Comparison of ENCODE assay signal across 30 mouse cellular contexts in the genomic region with DNA sequence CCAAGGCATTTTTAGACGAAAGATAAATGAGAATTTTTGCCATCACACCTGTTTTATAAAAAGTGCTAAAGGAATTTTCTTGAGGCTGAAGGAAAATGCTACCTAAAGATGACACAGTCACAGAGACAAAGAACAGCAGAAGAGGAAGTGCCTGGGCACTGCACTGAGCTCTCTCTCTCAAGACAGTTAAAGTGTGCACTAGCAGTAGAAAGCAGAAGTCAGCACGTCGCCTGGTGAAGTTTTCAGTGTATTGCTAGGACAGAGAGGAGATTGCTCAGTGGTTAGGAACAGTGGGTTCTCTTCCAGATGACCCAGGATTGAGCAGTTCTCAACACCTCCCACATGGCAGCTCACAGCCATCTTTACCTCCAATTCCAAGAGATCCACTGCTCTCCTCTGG. TPM values are rescaled to one million over a fixed set of nuclear protein-coding genes. Genes with fewer than 3 reads are reported as not detected.
DNase-seq lines count a peak whose midpoint lies in the region; ATAC-seq and TF ChIP-seq lines count a peak whose summit lies in the region.
"Had no signal": no experiment of that assay in that cellular context is flagged by ENCODE, and none has a peak within 500 bp of the region (broad histone marks: within the 10 kb centered on the region; RNA-seq: fewer than 3 reads in every experiment).

No protein-coding gene starts in this region.

- ATAC-seq in megakaryocyte progenitor cell, adult 5-6 weeks (replicated peaks; ENCODE audit: poor library complexity) = peak; percentile 79
- ATAC-seq in cerebellum, adult (ENCODE audit: insufficient number of reproducible peaks, low FRiP score, low TSS enrichment) = no peak
- ATAC-seq: activated CD4-positive, CD25-positive, alpha-beta regulatory T cell, adult 4 months; forebrain, postnatal 0 days; hindbrain, postnatal 0 days had no signal

- no peak for TF ChIP-seq POLR2A in liver, adult 2 months (IDR thresholded peaks at IDR 0.05; ENCODE audit: extremely low read depth, insufficient read depth, low read length)
- no peak for TF ChIP-seq POLR2A in bone marrow macrophage, adult 2 months (IDR thresholded peaks at IDR 0.05; ENCODE audit: borderline replicate concordance, low read depth, low read length)

- H3K4me3 ChIP-seq in liver, adult 2 months (ENCODE audit: insufficient read depth, low read depth, low read length) = no peak overlapping the region
- H3K4me3 ChIP-seq in bone marrow macrophage, adult 2 months (ENCODE audit: insufficient read depth, low read length) = no peak overlapping the region
- H3K4me3 ChIP-seq: forebrain, embryonic 10.5 days; gastrocnemius, adult 2 months; heart, adult 2 months; heart, embryonic 15.5 days; limb, embryonic 13.5 days; stomach, embryonic 15.5 days had no signal

- TF ChIP-seq CTCF in liver, adult 2 months (IDR thresholded peaks at IDR 0.05; ENCODE audit: low read depth, low read length) = no peak
- no peak for TF ChIP-seq CTCF in bone marrow macrophage, adult 2 months (IDR thresholded peaks at IDR 0.05; ENCODE audit: low read depth, low read length)

- no peaks in the 10 kb centered on the region for H3K79me2 ChIP-seq in liver, adult 2 months (ENCODE audit: control insufficient read depth, insufficient read depth, low read length)

- H3K4me1 ChIP-seq in liver, adult 2 months (ENCODE audit: control insufficient read depth, insufficient read depth, low read length) = no peaks in the 10 kb centered on the region
- peaks cover 43% of the 10 kb centered on the region for H3K4me1 ChIP-seq in bone marrow macrophage, adult 2 months (ENCODE audit: control insufficient read depth, insufficient read depth, low read length)
- H3K4me1 ChIP-seq: forebrain, embryonic 10.5 days; heart, embryonic 15.5 days; limb, embryonic 13.5 days; stomach, embryonic 15.5 days had no signal

- H3K36me3 ChIP-seq in liver, adult 2 months (ENCODE audit: control insufficient read depth, insufficient read depth, low read length) = no peaks in the 10 kb centered on the region
- H3K36me3 ChIP-seq: forebrain, embryonic 10.5 days; heart, embryonic 15.5 days; limb, embryonic 13.5 days; stomach, embryonic 15.5 days had no signal

- peaks cover 5% of the 10 kb centered on the region; the same call in 1 of the 2 replicates for H3K27me3 ChIP-seq in liver, adult 2 months (ENCODE audit: control insufficient read depth, insufficient read depth, low read length)
- H3K27me3 ChIP-seq: heart, embryonic 15.5 days; limb, embryonic 13.5 days; stomach, embryonic 15.5 days had no signal

- H3K9ac ChIP-seq in liver, adult 2 months (ENCODE audit: low read depth, low read length) = no peak overlapping the region
- H3K9ac ChIP-seq: forebrain, postnatal 0 days; heart, embryonic 15.5 days; limb, embryonic 13.5 days; stomach, embryonic 15.5 days had no signal

- DNase-seq in liver, adult 2 months (ENCODE audit: extremely low read depth, low read depth, low spot score) = peak; percentile 10
- DNase-seq in liver (no peak), A20 (ENCODE audit: low read depth, low spot score) (peak; percentile 71)
- DNase-seq in urinary bladder, adult 18-20 months (ENCODE audit: low spot score in 2 of 2) = no peak
- DNase-seq in urinary bladder, postnatal 14 days (ENCODE audit: low spot score) = no peak
- DNase-seq: adrenal gland, postnatal 10 days; cerebellum, adult 11-12 months; cerebellum, postnatal 14 days; forebrain, postnatal 0 days; gastrocnemius, adult 2 months; heart, postnatal 4 days; kidney, adult 11 months; layer of hippocampus, postnatal 36 days; lung, adult 2 months; thymus, adult 18-20 months; thymus, postnatal 4 days had no signal

- H3K27ac ChIP-seq in liver, adult 2 months (replicated peaks; ENCODE audit: insufficient read depth, low read depth, low read length) = no peak overlapping the region
- H3K27ac ChIP-seq in bone marrow macrophage, adult 2 months (ENCODE audit: insufficient read depth, low read depth, low read length) = peak overlapping the region; percentile 84
- H3K27ac ChIP-seq: forebrain, embryonic 10.5 days; gastrocnemius, adult 2 months; heart, adult 2 months; heart, embryonic 15.5 days; hindbrain, postnatal 0 days; limb, embryonic 13.5 days; stomach, embryonic 15.5 days had no signal

- 63% methylated on average over 3 of the region's 3 CpGs for WGBS in liver, adult 2 months

RNA-seq across cellular contexts. Expression of a gene that starts 22.5 kb away (rescaled TPM):
- total RNA-seq in liver, adult 2 months (2014; rRNA removed) = 0.07 and 0.09 TPM in 2 replicates
- 0.10 TPM in 1 of 2 replicates, not detected in the other for polyA plus RNA-seq in liver, adult 2 months (2012; rRNA removed)
- polyA plus RNA-seq in bone marrow macrophage, adult 2 months (2012; ENCODE audit: insufficient read depth, insufficient read length, missing spikeins) = 0.46 TPM in 1 of 2 replicates, not detected in the other
- total RNA-seq in megakaryocyte progenitor cell, adult 5-6 weeks (2015) = 1.4 and 1.6 TPM in 2 replicates
- total RNA-seq in megakaryocyte progenitor cell, adult 5-6 weeks (2017) = 1.2 TPM in 2 replicates
- total RNA-seq: forebrain, postnatal 0 days; hindbrain, postnatal 0 days; layer of hippocampus, postnatal 36 days; left cerebral cortex, postnatal 14 days; midbrain, postnatal 0 days had no signal
- polyA plus RNA-seq: C2C12; forebrain, postnatal 0 days; hindbrain, postnatal 0 days; neural tube, embryonic 11.5 days had no signal

RNA-seq across cellular contexts. Expression of a gene that starts 35.5 kb away (rescaled TPM):
- 3.1 and 3.3 TPM in 2 replicates for total RNA-seq in liver, adult 2 months (2014; rRNA removed)
- 7.7 and 7.9 TPM in 2 replicates for polyA plus RNA-seq in liver, adult 2 months (2012; rRNA removed)
- 19.3 and 21.2 TPM in 2 replicates for polyA plus RNA-seq in bone marrow macrophage, adult 2 months (2012; ENCODE audit: insufficient read depth, insufficient read length, missing spikeins)
- 27.1 and 28.4 TPM in 2 replicates for total RNA-seq in megakaryocyte progenitor cell, adult 5-6 weeks (2015)
- total RNA-seq in megakaryocyte progenitor cell, adult 5-6 weeks (2017) = 9.5 and 16.8 TPM in 2 replicates

RNA-seq across cellular contexts. Expression of a gene that starts 51.9 kb away (rescaled TPM):
- total RNA-seq in liver, adult 2 months (2014; rRNA removed) = not detected in 2 replicates
- not detected in 2 replicates for polyA plus RNA-seq in liver, adult 2 months (2012; rRNA removed)
- not detected in 2 replicates for polyA plus RNA-seq in bone marrow macrophage, adult 2 months (2012; ENCODE audit: insufficient read depth, insufficient read length, missing spikeins)
- 0.39 TPM in 1 of 2 replicates, not detected in the other for total RNA-seq in megakaryocyte progenitor cell, adult 5-6 weeks (2015)
- not detected in 2 replicates for total RNA-seq in megakaryocyte progenitor cell, adult 5-6 weeks (2017)
- total RNA-seq: adrenal gland, postnatal 10 days; gastrocnemius, adult 2 months; hindbrain, postnatal 0 days; layer of hippocampus, postnatal 36 days had no signal
- polyA plus RNA-seq: activated CD4-positive, CD25-positive, alpha-beta regulatory T cell, adult 4 months; forebrain, embryonic 10.5 days; limb, embryonic 13.5 days; neural tube, embryonic 11.5 days; stomach, embryonic 15.5 days had no signal

RNA-seq across cellular contexts. Expression of a gene that starts 58.1 kb away (rescaled TPM):
- 9.5 and 11.5 TPM in 2 replicates for total RNA-seq in liver, adult 2 months (2014; rRNA removed)
- 14.7 and 22.2 TPM in 2 replicates for polyA plus RNA-seq in liver, adult 2 months (2012; rRNA removed)
- polyA plus RNA-seq in bone marrow macrophage, adult 2 months (2012; ENCODE audit: insufficient read depth, insufficient read length, missing spikeins) = 520 and 549 TPM in 2 replicates
- 43.9 and 47.7 TPM in 2 replicates for total RNA-seq in megakaryocyte progenitor cell, adult 5-6 weeks (2015)
- 31.4 and 48.0 TPM in 2 replicates for total RNA-seq in megakaryocyte progenitor cell, adult 5-6 weeks (2017)

Comparison
In these comparisons a context has a peak if more than half of its experiments do, and no peak if none do; other contexts are left out.
1. DNase-seq: peak in liver, adult 2 months (single experiment) and A20 (single experiment); none in liver (single experiment), urinary bladder, adult 18-20 months (0 of 2) and urinary bladder, postnatal 14 days (single experiment).